Mouse (Mus musculus) layer of hippocampus, postnatal 14 days (tissue): ENCODE measurements around the gene Romo1. TPM values are rescaled to one million over a fixed set of nuclear protein-coding genes. Genes with fewer than 3 reads are reported as not detected.
"Not testable (repeated sequence)": the region's sequence is repeated elsewhere in the genome, so short reads cannot be mapped to it uniquely, and the experiment has no call there.

Source experiments
- DNase-seq, 2 experiments: peaks; one replicate each; pipeline ENCODE4 v3.0.0; 2021 to 2022; ENCODE audit warnings: low spot score in 2 of 2, mixed read lengths in 1 of 2
- total RNA-seq, 2 experiments: library from RNA; stranded (reverse); gene quantifications; 2 replicates each; pipeline ENCODE4 v1.2.3; 2021

The Romo1 gene
- total RNA-seq, 2 experiments from 2014 or later: 210 to 215 TPM

- DNase-seq: peak; percentile 73 to 74
These were observed 35.4 kb downstream of the Romo1 start for GRCm38 (mm10) chr2:156179046-156179795.

GRCm38 (mm10) chr2:156179796-156180093 lies 35.9 kb downstream of the Romo1 start:
- no peak for DNase-seq

- peak; percentile 100 for DNase-seq
These were observed 36.4 kb downstream of the Romo1 start, which contains the start of gene Rbm39 for GRCm38 (mm10) chr2:156180094-156180821. Gene Rbm39 (minus strand): TSS chr2:156180238.

GRCm38 (mm10) chr2:156180824-156181590 lies 37.2 kb downstream of the Romo1 start:
- no peak for DNase-seq

GRCm38 (mm10) chr2:156181592-156181991 lies 37.8 kb downstream of the Romo1 start:
- DNase-seq: no peak

- not testable (repeated sequence) for DNase-seq
These were observed 45.4 kb downstream of the Romo1 start for GRCm38 (mm10) chr2:156189241-156189640.

GRCm38 (mm10) chr2:156190004-156190896 lies 46.4 kb downstream of the Romo1 start:
- no peak for DNase-seq

- DNase-seq: no peak
These were observed 47.7 kb downstream of the Romo1 start for GRCm38 (mm10) chr2:156191540-156191939.

- DNase-seq: no peak
These were observed 48.2 kb downstream of the Romo1 start for GRCm38 (mm10) chr2:156192068-156192467.

GRCm38 (mm10) chr2:156193066-156193862 lies 49.4 kb downstream of the Romo1 start:
- DNase-seq: no peak

- no peak for DNase-seq
These were observed 50.7 kb downstream of the Romo1 start for GRCm38 (mm10) chr2:156194571-156194970.

Other genes with a start within 250 kb of the Romo1 start
- gene Uqcc1, start 213.7 kb upstream of the Romo1 start, total RNA-seq: 10 to 100 TPM; 58.4 to 70.1 TPM
- not detected for gene Gm15557, start 203.3 kb upstream of the Romo1 start, total RNA-seq
- under 1 TPM; 0.43 to 0.69 TPM for gene Gdf5, start 198.7 kb upstream of the Romo1 start, total RNA-seq
- 10 to 100 TPM; 18.0 to 19.3 TPM for gene Cep250, start 187.6 kb upstream of the Romo1 start, total RNA-seq
- gene 6430550D23Rik, start 136.1 kb upstream of the Romo1 start, total RNA-seq: 1 to 10 TPM in 1 of 2 experiments, under 1 TPM in 1; 0.93 to 1.5 TPM
- gene Ergic3, start 136.0 kb upstream of the Romo1 start, total RNA-seq: 100 to 1,000 TPM; 186 to 201 TPM
- not detected for gene Fer1l4, start 91.1 kb upstream of the Romo1 start, total RNA-seq
- gene Spag4, start 78.9 kb upstream of the Romo1 start, total RNA-seq: 1 to 10 TPM; 3.7 TPM
- 10 to 100 TPM; 25.8 to 26.8 TPM for gene Cpne1, start 32.1 kb upstream of the Romo1 start, total RNA-seq
- 10 to 100 TPM; 29.8 to 30.5 TPM for gene Rbm12, start 32.1 kb upstream of the Romo1 start, total RNA-seq
- gene Gm28036, start 16.9 kb upstream of the Romo1 start, total RNA-seq: 10 to 100 TPM; 20.0 to 20.9 TPM
- 10 to 100 TPM; 42.0 to 44.1 TPM for gene Nfs1, start 147 bp downstream of the Romo1 start, total RNA-seq
- gene Rbm39, start 36.2 kb downstream of the Romo1 start, total RNA-seq: 100 to 1,000 TPM; 293 to 339 TPM
- gene Phf20, start 52.4 kb downstream of the Romo1 start, total RNA-seq: 10 to 100 TPM; 76.5 to 77.4 TPM
- 1 to 10 TPM; 4.4 to 6.4 TPM for gene Cnbd2, start 168.3 kb downstream of the Romo1 start, total RNA-seq
- gene Scand1, start 168.7 kb downstream of the Romo1 start, total RNA-seq: 100 to 1,000 TPM; 106 to 113 TPM